Mouse (Mus musculus) stomach, adult 2 months (tissue): ENCODE data around the gene Igfbp6. TPM values are rescaled to one million over a fixed set of nuclear protein-coding genes. Genes with fewer than 3 reads are reported as not detected.

Experiments used
- polyA plus RNA-seq: library from polyadenylated mRNA; depleted of rRNA; stranded (reverse); fragments of >200 nt; gene quantifications from 2 replicates; pipeline ENCODE4 v1.2.3, GENCODE M21; 2012; rRNA removed

The Igfbp6 gene
- 38.2 and 48.3 TPM in 2 replicates for polyA plus RNA-seq

DNA sequence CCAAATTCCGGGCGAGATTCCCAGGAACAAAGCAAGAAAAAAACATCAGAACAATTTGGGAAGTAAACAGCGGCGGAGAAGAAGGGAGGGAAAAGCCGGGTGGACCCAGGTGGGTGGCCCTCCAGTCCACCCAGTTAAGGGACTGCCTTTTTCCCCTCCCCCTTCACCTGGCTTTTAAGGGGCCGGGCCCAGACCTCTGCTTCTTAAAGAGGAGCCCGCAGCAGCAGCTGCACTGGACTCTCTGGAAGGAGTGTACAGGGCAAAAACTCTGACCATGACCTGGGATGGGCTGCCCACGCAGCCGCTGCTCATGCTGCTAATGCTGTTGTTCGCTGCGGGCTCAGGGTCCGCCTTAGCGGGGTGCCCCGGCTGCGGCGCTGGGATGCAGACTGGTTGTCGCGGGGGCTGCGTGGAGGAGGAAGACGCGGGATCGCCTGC is at the start of gene Igfbp6:
TSS of gene Igfbp6 (plus strand) at position 89 of the 438 bp plus-strand sequence.

DNA sequence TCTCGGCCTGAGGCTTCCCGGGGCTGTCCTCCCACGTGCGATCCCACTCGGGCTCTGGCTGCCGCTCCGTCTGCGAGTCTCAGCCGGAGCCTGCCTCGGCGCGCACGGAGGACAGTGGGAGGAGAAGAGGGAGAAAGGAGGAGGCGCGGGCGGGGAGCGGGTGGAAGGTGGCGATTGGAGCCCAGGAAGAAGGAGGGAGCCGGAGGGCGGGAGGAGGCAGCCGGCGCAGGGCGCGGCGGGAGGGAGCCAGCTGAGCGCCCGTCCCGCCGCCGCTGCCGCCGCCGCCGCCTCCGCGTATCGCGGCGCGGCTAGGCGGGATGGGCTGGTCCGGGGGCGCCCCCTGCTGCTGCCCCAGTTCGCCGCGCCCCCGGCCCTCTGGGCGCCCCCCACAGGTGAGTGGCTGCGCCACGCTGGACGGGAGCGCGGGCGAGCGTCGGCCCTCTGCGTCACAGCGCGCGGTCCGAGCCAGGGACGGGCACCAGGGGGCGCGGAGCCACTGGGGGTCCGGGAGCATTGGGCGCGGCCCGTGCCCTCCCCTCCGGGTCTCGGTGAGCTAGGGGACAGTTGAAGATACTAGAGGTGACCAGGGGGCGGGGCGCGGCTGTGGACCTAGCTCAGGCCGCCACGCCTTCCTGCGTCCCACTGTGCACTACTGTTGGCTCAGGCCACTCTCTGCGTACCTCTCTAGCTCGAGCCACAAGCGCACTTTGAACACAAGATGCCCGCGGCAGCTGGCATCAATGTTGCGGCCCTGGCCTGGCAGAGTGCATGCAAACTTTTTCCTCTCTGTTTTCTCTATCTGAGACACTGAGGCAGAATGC is 43.8 kb upstream of the Igfbp6 start, which contains the start of gene Tns2:
TSS of gene Tns2 (plus strand) at position 253 of the 821 bp plus-strand sequence.

DNA sequence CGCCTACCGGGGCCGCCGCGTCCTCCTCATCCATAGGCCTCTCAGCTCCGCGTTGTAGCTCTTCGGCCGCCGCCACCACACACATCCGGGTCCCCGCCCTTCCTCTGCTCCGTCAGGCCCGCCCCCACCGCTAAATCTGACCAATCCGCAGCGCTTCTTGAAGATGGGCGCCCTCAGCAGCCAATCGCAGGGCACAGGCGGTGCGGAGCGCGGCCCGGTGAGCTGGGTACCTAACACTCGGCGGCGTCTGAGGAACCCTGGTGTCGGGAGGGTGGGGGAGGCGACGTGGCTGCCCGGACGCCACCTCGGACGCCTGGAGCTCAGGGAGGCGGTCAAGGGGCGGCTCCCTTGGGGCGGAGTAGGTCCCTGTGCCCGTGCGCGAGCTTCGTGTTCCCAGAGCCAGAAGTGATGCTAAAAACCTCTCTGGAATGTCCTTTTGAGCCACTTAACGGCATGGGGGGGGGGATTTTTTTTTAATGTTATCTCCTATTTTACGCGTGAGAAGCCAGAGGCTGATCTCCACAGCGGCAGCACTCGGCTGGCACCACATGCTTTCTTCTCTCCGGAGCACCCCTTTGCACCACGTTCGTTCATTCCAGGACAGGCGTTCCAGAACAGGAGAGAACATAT is 7.9 kb upstream of the Igfbp6 start, which contains the start of gene Spryd3:
TSS of gene Spryd3 (minus strand) at position 106 of the 630 bp plus-strand sequence.

DNA sequence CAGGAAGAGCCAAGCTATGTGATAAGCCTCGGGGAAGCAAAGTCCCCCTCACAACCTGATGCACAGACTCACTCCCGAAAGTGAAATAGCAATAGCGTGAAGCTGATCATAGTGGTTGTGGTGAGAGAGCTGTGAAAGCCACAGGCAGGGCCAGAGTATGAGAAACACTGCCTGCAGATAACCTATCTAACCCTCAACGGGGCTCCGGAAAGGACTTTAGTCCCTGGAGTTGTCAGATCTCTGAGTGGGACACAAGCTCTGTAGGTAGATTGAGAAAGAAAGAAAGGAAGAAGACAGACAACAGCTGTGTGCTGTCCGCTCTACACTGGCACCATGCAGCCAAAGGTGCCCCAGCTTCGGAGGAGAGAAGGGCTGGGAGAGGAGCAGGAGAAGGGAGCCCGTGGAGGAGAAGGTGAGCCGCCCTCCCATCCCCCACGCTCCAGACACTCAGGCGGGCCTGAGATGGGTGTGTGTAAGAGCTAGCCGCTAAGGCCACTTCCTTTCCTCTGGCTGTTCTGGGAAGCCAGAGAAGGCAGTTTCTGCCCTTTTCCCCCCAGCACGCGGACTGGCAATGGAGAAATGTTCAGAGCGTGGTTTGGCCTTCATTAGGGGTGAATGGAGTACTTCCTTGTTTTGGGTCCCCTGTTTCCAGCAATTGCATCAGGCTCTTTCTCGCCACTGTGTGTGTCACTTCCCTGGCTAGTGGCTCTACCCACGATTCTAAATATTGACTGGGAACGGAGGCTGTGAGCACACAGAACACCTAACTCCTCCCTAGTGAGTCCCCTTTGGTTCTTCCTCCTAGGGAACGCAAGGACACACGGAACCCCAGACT is 6.4 kb downstream of the Igfbp6 start, which contains the start of gene Soat2:
TSS of gene Soat2 (plus strand) at position 226 of the 835 bp plus-strand sequence.

Other genes starting within 250 kb of the Igfbp6 start
- gene Krt4, start 219.6 kb upstream of the Igfbp6 start, polyA plus RNA-seq: 456 and 601 TPM in 2 replicates
- gene Krt79, start 204.0 kb upstream of the Igfbp6 start, polyA plus RNA-seq: 3.8 and 3.9 TPM in 2 replicates
- 11.4 and 15.9 TPM in 2 replicates for gene Krt78, start 190.1 kb upstream of the Igfbp6 start, polyA plus RNA-seq
- 1,182 and 1,269 TPM in 2 replicates for gene Krt8, start 139.9 kb upstream of the Igfbp6 start, polyA plus RNA-seq
- 248 and 336 TPM in 2 replicates for gene Krt18, start 116.2 kb upstream of the Igfbp6 start, polyA plus RNA-seq
- gene Eif4b, start 70.6 kb upstream of the Igfbp6 start, polyA plus RNA-seq: 14.5 and 19.1 TPM in 2 replicates
- 67.8 and 68.1 TPM in 2 replicates for gene Tns2, start 43.9 kb upstream of the Igfbp6 start, polyA plus RNA-seq
- 31.6 and 32.7 TPM in 2 replicates for gene Spryd3, start 8.1 kb upstream of the Igfbp6 start, polyA plus RNA-seq
- 8.3 and 10.1 TPM in 2 replicates for gene Soat2, start 6.2 kb downstream of the Igfbp6 start, polyA plus RNA-seq
- gene Zfp740, start 58.9 kb downstream of the Igfbp6 start, polyA plus RNA-seq: 5.2 and 6.7 TPM in 2 replicates
- 16.5 and 23.7 TPM in 2 replicates for gene Csad, start 60.4 kb downstream of the Igfbp6 start, polyA plus RNA-seq
- gene Itgb7, start 87.6 kb downstream of the Igfbp6 start, polyA plus RNA-seq: 1.9 and 3.1 TPM in 2 replicates
- gene Rarg, start 113.2 kb downstream of the Igfbp6 start, polyA plus RNA-seq: 29.2 and 33.2 TPM in 2 replicates
- 0.06 TPM in 2 replicates for gene Gm9918, start 126.2 kb downstream of the Igfbp6 start, polyA plus RNA-seq
- 57.4 and 84.1 TPM in 2 replicates for gene Mfsd5, start 135.1 kb downstream of the Igfbp6 start, polyA plus RNA-seq
- gene Espl1, start 151.9 kb downstream of the Igfbp6 start, polyA plus RNA-seq: 2.2 and 4.3 TPM in 2 replicates
- gene Pfdn5, start 181.8 kb downstream of the Igfbp6 start, polyA plus RNA-seq: 10.2 and 10.5 TPM in 2 replicates
- gene Myg1, start 187.3 kb downstream of the Igfbp6 start, polyA plus RNA-seq: 24.7 and 27.7 TPM in 2 replicates
- gene Aaas, start 206.4 kb downstream of the Igfbp6 start, polyA plus RNA-seq: 22.6 and 24.0 TPM in 2 replicates
- gene Sp7, start 222.8 kb downstream of the Igfbp6 start, polyA plus RNA-seq: 0.05 and 0.10 TPM in 2 replicates